Mouse (Mus musculus) bone marrow macrophage, adult 2 months (primary cell): ENCODE measurements at regions not wholly inside any gene's neighbourhood (a gene's known extent, or its start where the extent isn't known, plus 50 kb on each side); places are given as distances from the start of the nearest gene placed in this dataset.

ENCODE experiments used
- CTCF ChIP-seq: IDR thresholded peaks from 2 replicates; pipeline ENCODE4 v1.5.1; 2012; ENCODE audit warnings: low read depth, mild to moderate bottlenecking, low read length, moderate library complexity
- POLR2A ChIP-seq: IDR thresholded peaks from 2 replicates; pipeline ENCODE4 v1.6.1; 2012; ENCODE audit warnings: mild to moderate bottlenecking, low read depth, low read length, borderline replicate concordance

DNA sequence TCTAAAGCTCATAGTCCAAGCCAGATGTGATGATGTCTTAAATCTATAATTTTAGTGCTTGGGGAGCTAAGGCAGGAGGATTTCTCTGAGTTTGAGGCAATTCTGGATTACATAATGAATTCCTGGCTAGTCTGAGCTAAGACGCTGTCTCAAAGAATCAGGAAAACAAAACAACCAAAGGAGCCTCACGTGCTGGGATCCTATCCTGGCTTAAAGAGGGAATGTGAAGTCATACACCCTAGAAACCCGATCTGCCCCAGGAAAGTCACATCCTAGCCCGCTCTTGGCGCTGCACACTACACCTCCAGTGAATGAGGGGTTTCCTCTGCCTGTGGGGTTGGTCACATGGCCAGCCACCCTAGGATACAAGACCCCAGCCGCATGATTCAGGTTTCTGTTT lies 211.2 kb downstream of the Glrx3 start:
- TF ChIP-seq CTCF (no peak), POLR2A (no peak)
